Mouse (Mus musculus) limb, embryonic 12.5 days (tissue): ENCODE results near the gene Erap1. TPM values are rescaled to one million over a fixed set of nuclear protein-coding genes. Genes with fewer than 3 reads are reported as not detected.
A peak's percentile ranks its signal among the peaks of the same experiment; 100 is the strongest.
"Not testable (repeated sequence)": the region's sequence is repeated elsewhere in the genome, so short reads cannot be mapped to it uniquely, and the experiment has no call there.

Experiments used
- ATAC-seq: fragments of 200-750 bp; cut with Nextera tagmentation; 2 replicates; pipeline ENCODE4 v1.8.0; 2017; ENCODE audit warnings: low read depth, moderate TSS enrichment; ENCODE audit not compliant: insufficient number of reproducible peaks, insufficient read depth, low FRiP score, low TSS enrichment
- H3K27ac ChIP-seq: fragments of 300-500 bp; sonication (generic); 2 replicates; pipeline ENCODE4 v1.5.1; 2016; ENCODE audit warnings: mild to moderate bottlenecking, moderate library complexity
- H3K27me3 ChIP-seq: fragments of 300-500 bp; sonication (generic); 2 replicates; pipeline ENCODE4 v1.6.1; 2016; ENCODE audit warnings: mild to moderate bottlenecking, moderate library complexity
- H3K36me3 ChIP-seq: fragments of 300-500 bp; sonication (generic); 2 replicates; pipeline ENCODE4 v1.6.1; 2016; ENCODE audit warnings: mild to moderate bottlenecking, moderate library complexity
- H3K4me1 ChIP-seq: fragments of 300-500 bp; sonication (generic); replicated peaks from 2 replicates; pipeline ENCODE4 v1.6.1; 2016
- H3K4me2 ChIP-seq: fragments of 300-500 bp; sonication (generic); 2 replicates; pipeline ENCODE4 v1.6.1; 2016; ENCODE audit warnings: mild to moderate bottlenecking, moderate library complexity
- H3K4me3 ChIP-seq: fragments of 300-500 bp; sonication (generic); replicated peaks from 2 replicates; pipeline ENCODE4 v1.5.1; 2016; ENCODE audit warnings: mild to moderate bottlenecking
- H3K9ac ChIP-seq: fragments of 300-500 bp; sonication (generic); replicated peaks from 2 replicates; pipeline ENCODE4 v1.6.1; 2016; ENCODE audit warnings: mild to moderate bottlenecking, moderate library complexity
- H3K9me3 ChIP-seq: fragments of 300-500 bp; sonication (generic); 2 replicates; pipeline ENCODE4 v1.6.1; 2016; ENCODE audit warnings: mild to moderate bottlenecking, moderate library complexity
- WGBS: fragments of 180-500 bp; shearing (Covaris S2); methylation state at CpG from one replicate; pipeline ENCODE4 v1.1.7; 2016; 5-methylcytosine and 5-hydroxymethylcytosine counted together
- polyA plus RNA-seq: library from polyadenylated mRNA; unstranded; fragments of >200 nt; fragmentation: Nextera tagmentation; extraction: Ambion mirVana; gene quantifications from 2 replicates; pipeline ENCODE4 v1.2.1, GENCODE M21; 2016

Erap1 gene
- 4.3 TPM in 2 replicates for polyA plus RNA-seq

DNA sequence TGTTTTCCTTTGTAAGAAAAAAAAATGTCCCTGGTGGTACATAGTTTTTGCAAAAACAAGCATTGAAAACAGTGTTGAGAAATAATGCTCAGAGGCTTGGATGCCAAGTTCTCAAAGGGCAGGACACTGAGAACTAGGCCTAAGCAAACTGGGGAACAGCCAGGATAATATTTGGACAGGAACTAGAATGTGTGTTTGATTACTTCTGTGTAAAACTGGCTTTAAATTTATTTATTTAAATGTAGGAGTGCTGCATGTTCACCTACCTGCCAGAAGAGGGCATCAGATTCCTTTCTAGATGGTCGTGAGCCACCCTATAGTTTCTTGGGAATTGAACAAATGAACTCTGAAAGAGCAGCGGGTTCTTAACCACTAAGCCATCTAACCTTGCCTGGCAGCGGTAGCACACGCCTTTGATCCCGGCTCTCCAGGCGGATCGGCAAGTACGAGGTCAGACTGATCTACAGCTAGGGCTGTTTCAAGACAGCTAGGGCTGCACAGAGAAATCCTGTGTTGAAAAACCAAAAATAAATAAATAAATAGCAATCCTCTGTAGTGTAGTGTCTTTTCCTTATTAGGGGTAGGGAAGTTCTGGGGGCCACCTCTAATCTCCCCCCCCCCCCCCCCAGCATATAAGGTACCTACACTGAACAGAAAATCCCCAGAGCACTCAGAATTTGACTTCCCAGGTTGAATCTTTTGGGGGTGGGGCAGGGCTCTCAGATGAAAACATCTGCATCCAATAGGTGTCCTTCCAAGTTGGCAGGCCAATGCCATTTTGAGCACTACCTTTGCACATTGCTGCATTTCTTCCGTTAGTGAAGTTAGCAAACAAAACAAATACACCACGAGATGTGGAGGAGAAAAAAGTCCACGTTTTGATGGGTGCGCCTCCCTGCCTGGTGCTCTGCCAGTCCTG, at the start of gene Erap1:
Erap1 (plus strand) TSS at position 776 of the 919 bp plus-strand sequence.
- H3K27me3 ChIP-seq = no peaks in the 10 kb centered on the region
- ATAC-seq = peak; percentile 75
- peak within 1 kb of the TSS; percentile 81 for H3K4me3 ChIP-seq
- no peaks in the 10 kb centered on the region; the same call in 1 of the 2 replicates for H3K4me1 ChIP-seq
- peak within 1 kb of the TSS; percentile 93 for H3K27ac ChIP-seq
- H3K9ac ChIP-seq = peak within 1 kb of the TSS; percentile 91
- WGBS = under 1% methylated on average over 12 of the region's 12 CpGs
- no peaks in the 10 kb centered on the region for H3K9me3 ChIP-seq
- H3K36me3 ChIP-seq = no peaks in the 10 kb centered on the region
- peak within 1 kb of the TSS; percentile 71 for H3K4me2 ChIP-seq

DNA sequence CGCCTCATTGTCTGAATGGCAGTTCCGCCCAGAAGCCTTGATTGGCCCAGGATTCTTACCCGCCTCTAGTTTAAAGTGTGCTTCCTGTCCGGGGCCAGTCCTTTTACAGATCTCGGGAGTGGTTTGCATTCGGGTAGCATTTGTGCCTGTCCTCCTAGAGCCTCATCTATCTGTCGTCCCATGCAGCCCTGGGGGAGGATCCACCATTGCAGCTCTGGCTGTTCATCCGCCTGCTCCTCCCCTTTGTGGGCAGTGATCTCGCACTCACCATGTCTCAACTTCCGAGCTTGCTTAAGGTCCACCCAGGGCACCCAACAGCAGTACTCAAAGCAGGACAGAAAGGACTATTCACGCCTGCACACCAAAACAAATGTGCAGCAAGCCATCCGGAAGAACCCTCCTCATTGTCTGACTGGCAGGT, 48.0 kb upstream of the Erap1 start:
- H3K9me3 ChIP-seq, H3K36me3 ChIP-seq, H3K4me2 ChIP-seq, H3K27ac ChIP-seq, H3K4me3 ChIP-seq, ATAC-seq, H3K9ac ChIP-seq, H3K27me3 ChIP-seq, H3K4me1 ChIP-seq: not testable (repeated sequence)
- WGBS = 60% methylated on average over 12 of the region's 12 CpGs

DNA sequence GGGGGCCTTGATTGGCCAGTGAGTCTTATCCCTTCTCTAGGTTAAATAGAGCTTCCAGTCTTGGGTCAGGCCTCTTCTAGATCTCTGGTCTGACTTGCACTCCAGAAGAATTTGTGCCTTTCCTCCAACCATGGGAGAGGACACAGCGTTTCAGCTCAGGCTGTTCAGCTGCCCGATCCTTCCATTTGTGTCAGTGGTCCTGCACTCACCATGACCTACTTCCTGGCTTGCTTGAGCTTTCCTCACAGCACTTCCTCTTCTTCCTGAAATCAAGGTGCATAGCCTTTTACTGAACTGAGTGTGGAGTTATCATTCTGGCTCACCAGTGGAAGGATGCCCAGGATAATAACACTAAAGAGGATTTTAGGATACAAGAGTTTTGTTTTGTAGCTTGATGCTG, 47.5 kb upstream of the Erap1 start:
- H3K4me2 ChIP-seq, H3K36me3 ChIP-seq, ATAC-seq, H3K9me3 ChIP-seq, H3K9ac ChIP-seq, H3K27ac ChIP-seq, H3K27me3 ChIP-seq, H3K4me1 ChIP-seq, H3K4me3 ChIP-seq: not testable (repeated sequence)
- WGBS = 84% methylated on average over 2 of the region's 2 CpGs

DNA sequence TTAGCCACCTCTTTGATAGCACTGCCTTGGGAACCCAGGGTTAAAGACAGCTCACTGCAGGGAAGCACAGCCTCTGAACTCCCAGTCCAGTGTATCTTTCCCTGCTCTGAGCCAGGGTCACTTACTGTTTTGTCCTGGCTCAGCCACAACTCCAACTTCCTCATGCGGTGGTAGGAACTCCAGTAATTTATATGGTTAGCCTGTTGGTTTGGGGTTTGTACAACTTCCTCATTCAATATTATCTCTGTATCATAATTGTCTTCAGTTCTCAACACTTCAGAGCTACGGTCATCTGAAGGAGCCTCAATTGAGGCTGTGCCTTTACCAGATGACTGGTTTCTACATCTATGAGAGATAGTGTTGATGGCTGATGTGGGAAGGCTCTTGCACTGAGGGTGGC, 42.3 kb upstream of the Erap1 start:
- WGBS = 99% methylated on average over 2 of the region's 2 CpGs
- not testable (repeated sequence) for ATAC-seq, H3K36me3 ChIP-seq, H3K4me3 ChIP-seq, H3K27me3 ChIP-seq, H3K9ac ChIP-seq, H3K9me3 ChIP-seq, H3K27ac ChIP-seq, H3K4me2 ChIP-seq, H3K4me1 ChIP-seq

DNA sequence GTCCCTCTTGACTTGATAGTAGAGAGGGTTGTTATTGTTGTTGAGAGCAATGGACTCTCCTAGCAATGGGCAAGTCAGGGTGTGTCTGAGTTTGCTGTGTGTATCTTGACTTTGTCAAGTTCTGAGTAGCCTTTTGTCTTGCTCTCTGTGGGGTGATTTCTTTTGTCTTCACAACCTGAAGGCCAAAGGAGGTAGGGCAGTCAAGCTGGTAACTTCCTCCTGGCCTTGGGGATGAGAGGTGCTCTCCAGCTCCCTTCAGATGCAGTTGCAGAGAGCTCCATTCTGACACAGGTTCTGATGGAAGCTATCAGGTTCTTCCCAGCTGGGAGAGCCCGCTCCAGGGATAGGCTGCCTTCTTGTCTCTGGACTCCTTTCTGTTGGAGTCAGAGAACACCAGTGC, 37.6 kb upstream of the Erap1 start:
- Histone ChIP-seq H3K36me3 (peaks cover 15% of the 10 kb centered on the region), H3K9me3 (peaks cover 11% of the 10 kb centered on the region)
- WGBS = 100% methylated on average over 1 of the region's 1 CpGs
- H3K4me3 ChIP-seq, ATAC-seq, H3K27ac ChIP-seq, H3K4me2 ChIP-seq, H3K27me3 ChIP-seq, H3K4me1 ChIP-seq, H3K9ac ChIP-seq: not testable (repeated sequence)

DNA sequence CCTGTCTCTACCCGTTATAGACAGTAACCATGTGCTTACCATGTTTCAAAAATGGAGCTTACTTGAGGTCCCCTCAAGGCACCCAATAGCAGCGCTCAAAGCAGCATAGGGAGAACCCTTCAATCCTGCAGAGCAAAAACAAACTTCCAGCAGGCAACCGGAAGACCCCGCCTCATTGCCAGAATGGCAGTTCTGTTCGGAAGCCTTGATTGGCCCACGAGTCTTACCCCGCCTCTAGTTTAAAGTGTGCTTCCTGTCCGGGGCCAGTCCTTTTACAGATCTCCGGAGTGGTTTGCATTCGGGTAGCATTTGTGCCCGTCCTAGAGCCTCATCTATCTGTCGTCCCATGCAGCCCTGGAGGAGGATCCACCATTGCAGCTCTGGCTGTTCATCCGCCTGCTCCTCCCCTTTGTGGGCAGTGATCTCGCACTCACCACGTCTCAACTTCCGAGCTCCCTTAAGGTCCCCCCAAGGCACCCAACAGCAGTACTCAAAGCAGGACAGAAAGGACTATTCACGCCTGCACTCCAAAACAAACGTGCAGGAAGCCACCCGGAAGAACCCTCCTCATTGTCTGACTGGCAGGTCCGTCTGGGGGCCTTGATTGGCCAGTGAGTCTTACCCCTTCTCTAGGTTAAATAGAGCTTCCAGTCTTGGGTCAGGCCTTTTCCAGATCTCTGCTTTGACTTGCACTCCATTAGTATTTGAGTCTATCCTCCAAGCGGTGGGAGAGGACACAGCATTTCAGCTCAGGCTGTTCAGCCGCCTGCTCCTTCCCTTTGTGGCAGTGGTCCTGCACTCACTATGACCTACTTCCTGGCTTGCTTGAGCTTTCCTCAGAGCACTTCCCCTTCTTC, 22.0 kb upstream of the Erap1 start:
- WGBS = 12% methylated on average over 22 of the region's 22 CpGs
- not testable (repeated sequence) for H3K9me3 ChIP-seq, H3K4me1 ChIP-seq, H3K36me3 ChIP-seq, H3K27me3 ChIP-seq
- peak; percentile 95 for ATAC-seq
- H3K4me2 ChIP-seq = peak overlapping the region; percentile 58
- H3K27ac ChIP-seq = peak overlapping the region; percentile 89
- peak overlapping the region; percentile 49 for H3K4me3 ChIP-seq
- H3K9ac ChIP-seq = peak overlapping the region; percentile 60

DNA sequence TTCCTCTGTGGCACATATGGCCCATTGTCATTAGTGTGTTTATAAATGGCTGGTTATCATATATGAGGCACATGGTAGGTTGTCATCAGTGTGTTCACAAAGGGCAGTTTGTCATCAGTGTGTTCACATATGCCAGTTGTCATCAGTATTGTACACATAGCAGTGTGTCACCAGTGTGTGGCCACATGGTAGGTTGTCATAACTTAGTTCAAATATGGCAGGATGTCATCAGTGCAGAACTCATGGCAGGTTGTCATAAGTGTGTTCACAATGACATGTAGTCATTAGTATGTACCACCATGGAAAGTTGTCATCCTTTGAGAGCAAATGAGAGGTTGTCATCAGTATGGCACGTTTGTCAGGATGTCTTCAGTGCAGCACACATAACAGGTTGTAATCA, 7.0 kb upstream of the Erap1 start:
- H3K36me3 ChIP-seq = no peaks in the 10 kb centered on the region
- H3K27ac ChIP-seq = no peak overlapping the region
- no peak for ATAC-seq
- WGBS = 57% methylated on average over 1 of the region's 1 CpGs
- no peak overlapping the region for H3K4me2 ChIP-seq
- H3K9ac ChIP-seq = no peak overlapping the region
- H3K4me3 ChIP-seq = no peak overlapping the region
- H3K4me1 ChIP-seq = no peaks in the 10 kb centered on the region
- no peaks in the 10 kb centered on the region for H3K27me3 ChIP-seq
- H3K9me3 ChIP-seq = no peaks in the 10 kb centered on the region

DNA sequence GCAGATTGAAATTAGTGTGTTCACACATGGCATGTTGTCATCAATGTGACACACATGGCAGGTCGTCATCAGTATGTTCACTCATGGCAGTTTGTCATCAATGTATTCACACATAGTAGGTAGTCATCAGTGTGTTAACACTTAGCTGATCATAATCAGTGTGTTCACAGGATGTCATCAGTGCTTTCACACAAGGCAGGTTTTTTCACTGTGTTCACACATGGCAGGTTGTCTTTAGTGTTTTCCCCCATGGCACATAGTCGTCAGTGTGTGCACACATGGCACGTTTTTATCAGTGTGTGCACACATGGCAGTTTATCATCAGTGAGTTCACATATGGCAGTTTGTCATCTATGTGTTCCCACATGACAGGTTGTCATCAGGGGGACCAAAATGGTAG, 6.5 kb upstream of the Erap1 start:
- Histone ChIP-seq H3K27ac (no peak overlapping the region), H3K36me3 (no peaks in the 10 kb centered on the region), H3K9ac (no peak overlapping the region), H3K4me3 (no peak overlapping the region), H3K9me3 (no peaks in the 10 kb centered on the region), H3K4me2 (no peak overlapping the region), H3K4me1 (no peaks in the 10 kb centered on the region), H3K27me3 (no peaks in the 10 kb centered on the region)
- ATAC-seq = no peak
- WGBS = 85% methylated on average over 3 of the region's 3 CpGs

DNA sequence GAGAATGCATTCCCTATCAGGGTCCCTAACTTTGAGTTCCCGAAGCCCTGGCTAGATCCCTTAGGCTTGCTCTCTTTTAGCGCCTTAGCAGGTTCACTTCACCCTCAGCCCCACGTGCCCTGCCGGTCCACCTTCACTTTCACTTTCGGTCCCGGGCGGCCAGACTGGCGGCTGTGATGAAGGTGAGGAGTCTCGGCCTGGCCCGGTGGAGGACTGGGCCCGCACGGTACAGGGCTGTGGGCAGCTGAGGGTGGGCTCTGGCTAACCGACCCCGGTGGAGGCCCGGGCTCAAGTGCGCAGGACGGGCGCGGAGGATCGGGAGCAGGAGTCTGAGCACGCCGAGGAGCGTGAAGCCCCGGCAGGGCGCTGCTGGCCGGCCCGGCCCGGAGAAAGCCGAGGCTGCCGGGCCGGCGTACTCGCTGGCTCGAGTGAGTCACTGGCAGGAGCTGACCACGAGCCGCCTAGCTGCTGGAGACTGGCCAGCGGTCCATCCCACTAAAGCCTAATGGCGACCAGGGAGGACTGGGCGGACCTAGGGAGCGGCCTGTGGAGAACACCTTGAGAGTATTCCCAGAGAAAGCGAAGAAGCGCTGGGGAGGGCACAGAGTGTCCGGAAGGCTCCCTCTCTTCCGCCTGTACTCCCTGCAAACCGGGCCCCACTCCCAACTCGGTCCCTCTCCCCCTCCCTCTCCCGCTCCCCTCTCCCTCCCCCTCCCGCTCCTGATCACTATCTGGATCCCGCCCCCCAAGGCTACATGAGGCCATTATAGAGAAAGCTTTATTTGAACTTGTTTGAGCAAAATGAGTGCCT, 549 bp downstream of the Erap1 start:
- no peaks in the 10 kb centered on the region for H3K36me3 ChIP-seq
- peak overlapping the region; percentile 93 for H3K27ac ChIP-seq
- WGBS = 1% methylated on average over 46 of the region's 49 CpGs
- peak overlapping the region; percentile 71 for H3K4me2 ChIP-seq
- no peaks in the 10 kb centered on the region for H3K27me3 ChIP-seq
- peak; percentile 90 for ATAC-seq
- no peaks in the 10 kb centered on the region for H3K9me3 ChIP-seq
- H3K9ac ChIP-seq = peak overlapping the region; percentile 91
- peak overlapping the region; percentile 81 for H3K4me3 ChIP-seq
- H3K4me1 ChIP-seq = no peaks in the 10 kb centered on the region; the same call in 1 of the 2 replicates

DNA sequence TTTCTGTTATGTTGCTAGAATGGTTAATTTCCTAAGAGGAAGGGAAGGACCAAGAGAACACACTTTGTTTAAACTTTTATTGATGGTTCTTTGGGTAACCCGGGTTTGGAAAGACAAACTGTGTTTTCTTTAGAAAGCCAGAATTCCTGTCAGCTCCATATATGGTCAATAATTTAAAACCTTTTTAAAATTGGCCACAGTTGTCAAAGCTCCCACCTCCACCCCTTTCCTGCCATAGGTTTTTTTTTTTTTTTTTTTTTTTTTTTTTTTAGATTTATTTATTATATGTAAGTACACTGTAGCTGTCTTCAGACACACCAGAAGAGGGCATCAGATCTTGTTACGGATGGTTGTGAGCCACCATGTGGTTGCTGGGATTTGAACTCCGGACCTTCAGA, 1.2 kb downstream of the Erap1 start:
- H3K27ac ChIP-seq, H3K4me1 ChIP-seq, H3K9ac ChIP-seq, H3K9me3 ChIP-seq, ATAC-seq, H3K27me3 ChIP-seq, H3K36me3 ChIP-seq: not testable (repeated sequence)
- Histone ChIP-seq H3K4me2 (peak overlapping the region; percentile 71), H3K4me3 (peak overlapping the region; percentile 81)
- 62% methylated on average over 3 of the region's 3 CpGs for WGBS
